Mouse (Mus musculus) gastrocnemius, postnatal 14 days (tissue): ENCODE data around the gene Cdh23. TPM values are rescaled to one million over a fixed set of nuclear protein-coding genes. Genes with fewer than 3 reads are reported as not detected.

Experiments used
- DNase-seq: peaks from one replicate; pipeline ENCODE4 v3.0.0; 2021; ENCODE audit warnings: mixed read lengths
- intact Hi-C: fragments of 180-260 bp; cut with DNase I; formaldehyde crosslinking; loops from one replicate; pipeline ENCODE4 v1.15.1; 2025; ENCODE audit warnings: low total_unique reads
- total RNA-seq, 2 experiments: library from RNA; stranded (reverse); gene quantifications; 2 replicates each; pipeline ENCODE4 v1.2.3; 2021

Gene Cdh23
- total RNA-seq, 2 experiments from 2014 or later = 2.4 to 4.4 TPM

DNA sequence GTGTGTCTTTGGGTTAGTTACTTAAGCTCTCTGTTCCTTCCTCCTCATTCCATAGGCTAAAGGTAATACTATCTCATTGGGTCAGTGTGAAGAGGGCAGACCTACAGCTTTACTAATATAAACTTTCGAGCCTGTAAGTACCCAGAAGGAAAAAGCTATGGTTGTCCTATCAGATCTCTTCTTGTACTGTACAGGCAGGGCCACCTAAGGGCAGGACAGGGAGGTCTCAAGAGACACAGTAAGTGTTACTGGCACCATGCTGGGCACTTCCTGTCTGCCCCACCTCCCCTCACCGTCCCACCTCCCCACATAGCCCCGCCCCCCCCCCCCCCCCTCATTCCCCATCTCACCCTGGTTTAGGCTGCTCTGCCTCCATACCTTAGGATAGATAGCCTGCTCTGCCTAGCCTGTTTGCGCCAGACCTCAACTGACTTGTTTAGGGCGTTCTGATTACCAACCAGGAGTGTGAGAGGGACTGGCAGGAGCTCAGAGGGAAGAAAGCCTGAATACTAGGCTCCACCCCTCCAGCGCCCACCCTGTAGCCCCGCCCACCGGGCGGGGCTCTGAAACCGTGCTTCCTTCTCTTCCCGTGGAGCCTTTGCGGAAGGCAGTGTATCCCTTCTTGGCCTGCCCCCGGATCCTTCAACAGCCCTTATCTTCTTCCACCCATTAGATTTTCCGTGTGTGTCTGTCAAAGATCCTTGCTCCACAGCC is 160.0 kb downstream of the Cdh23 start:
- intact Hi-C loops = no loop called here
- no peak for DNase-seq

DNA sequence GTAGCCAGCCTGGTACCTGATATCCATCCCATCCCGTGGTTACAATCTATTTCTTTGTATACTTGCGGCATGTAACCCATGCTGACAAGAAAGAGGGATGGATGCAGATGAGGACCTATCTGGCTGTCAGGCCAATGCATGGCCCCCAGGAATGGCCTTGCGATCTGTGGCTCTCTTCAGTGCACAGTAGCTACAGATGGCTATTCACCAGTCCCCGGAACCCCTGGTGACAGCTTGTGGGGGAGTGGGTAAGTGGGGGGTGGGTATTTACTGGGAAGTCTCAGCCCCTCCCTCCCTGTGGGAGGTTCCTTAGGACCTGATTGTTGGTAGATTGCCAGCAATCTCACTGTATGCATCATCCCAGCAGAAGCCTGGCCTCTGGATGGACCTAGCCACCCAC is 163.8 kb downstream of the Cdh23 start:
- DNase-seq = no peak
- intact Hi-C loops = loop anchor here (5.0 kb wide), 2 partner anchors 155 to 225 kb away; no protein-coding TSS in a partner anchor

DNA sequence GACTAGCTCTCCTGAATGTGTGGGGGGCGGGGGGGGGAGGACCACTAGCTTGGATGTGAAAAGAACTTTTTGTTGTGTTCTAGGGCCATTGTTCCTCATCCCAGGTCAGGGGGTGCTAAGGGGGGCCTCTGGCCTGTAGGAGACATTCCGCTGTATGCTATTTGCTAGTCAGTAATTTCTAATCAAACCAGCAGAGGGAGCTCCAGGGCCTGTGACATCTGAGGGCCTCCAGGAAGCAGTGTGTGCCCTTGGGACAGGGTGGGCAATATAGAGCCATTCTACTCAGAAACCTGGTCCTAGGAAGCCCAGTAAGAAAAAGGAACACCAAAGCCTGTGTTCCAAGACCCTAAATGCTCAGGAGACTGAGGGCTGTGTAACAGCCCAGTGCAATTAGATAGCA is 164.9 kb downstream of the Cdh23 start:
- intact Hi-C loops = loop anchor here (5.0 kb wide), 2 partner anchors 156 to 226 kb away; no protein-coding TSS in a partner anchor
- peak; percentile 36 for DNase-seq

DNA sequence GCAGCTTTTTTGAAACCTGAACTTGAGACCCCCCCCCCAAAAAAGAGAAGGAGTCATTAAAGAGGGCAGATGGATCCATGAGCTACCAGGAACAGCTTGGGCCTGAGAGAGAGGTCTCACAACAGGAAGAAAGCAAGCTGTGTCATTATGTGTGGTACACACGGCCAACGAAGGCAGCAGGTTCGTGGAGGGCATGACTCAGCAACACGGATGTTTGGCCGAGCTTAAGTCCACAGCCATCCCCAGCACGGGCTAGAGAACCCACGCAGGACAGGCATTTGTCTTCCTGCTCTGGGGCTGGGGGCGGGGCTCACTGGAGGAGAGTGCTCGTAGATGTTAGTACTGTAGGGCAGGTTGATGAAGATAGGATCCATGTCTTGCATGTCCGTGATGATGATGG is 165.7 kb downstream of the Cdh23 start:
- no peak for DNase-seq
- intact Hi-C loops = loop anchor here (5.0 kb wide), 2 partner anchors 157 to 227 kb away; no protein-coding TSS in a partner anchor

DNA sequence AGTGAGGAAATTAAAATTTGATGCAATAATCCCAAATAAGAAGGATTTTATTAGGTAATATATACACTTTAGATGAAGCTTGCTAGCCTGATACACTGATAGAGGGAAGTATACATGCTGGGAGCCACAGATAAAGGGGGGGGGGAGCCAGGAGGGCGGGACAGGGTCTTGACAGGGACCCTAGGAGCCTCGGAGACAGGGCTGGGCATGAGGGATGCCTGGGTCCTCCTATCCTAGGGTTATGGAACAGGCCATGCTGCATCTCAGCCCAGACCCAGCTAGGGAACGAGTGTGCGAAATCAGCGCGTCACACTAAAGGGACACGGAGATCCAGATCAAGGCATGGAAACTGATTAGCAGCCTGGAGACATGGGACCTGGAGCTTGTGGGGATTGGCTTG is 168.3 kb downstream of the Cdh23 start:
- no peak for DNase-seq
- intact Hi-C loops = no loop called here

DNA sequence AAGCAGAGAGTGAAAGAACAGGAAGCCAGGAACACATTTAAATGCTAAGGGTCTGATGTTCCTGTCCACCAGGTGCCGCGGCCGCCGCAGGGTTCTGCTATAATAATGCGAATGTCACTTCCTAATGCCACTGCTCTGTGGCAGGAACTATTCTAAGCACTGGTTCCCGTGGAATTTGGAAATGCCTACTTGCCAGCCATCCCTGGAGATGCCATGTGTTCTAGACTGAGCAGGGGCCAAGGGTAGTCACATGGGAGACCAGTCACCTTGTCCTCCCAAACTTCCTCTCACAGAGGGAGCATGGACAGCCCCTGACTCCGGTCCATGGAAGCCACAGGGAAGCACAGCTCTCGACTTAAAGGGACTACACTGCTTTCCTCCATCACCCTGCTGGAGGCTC is 171.2 kb downstream of the Cdh23 start:
- no peak for DNase-seq
- intact Hi-C loops = no loop called here

DNA sequence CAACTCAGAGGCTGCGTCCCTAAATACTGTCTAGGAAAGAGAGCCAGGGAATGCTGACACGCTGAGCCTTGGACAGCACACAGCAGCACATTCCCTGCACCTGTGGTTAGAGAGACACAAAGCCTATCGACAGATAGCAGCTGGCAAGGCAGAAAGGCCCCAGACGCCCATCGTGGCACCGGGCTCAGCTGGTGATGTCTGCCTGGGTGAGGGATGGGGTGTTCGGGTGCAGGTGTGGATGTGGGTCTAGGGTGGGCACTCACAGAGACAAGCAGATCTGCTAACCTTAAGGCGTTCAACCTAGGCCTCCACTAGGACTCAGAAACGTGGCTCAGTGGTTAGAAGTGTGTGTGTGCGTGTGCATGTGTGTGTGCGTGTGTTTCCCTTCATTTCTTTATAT is 180.0 kb downstream of the Cdh23 start:
- no peak for DNase-seq
- intact Hi-C loops = no loop called here

DNA sequence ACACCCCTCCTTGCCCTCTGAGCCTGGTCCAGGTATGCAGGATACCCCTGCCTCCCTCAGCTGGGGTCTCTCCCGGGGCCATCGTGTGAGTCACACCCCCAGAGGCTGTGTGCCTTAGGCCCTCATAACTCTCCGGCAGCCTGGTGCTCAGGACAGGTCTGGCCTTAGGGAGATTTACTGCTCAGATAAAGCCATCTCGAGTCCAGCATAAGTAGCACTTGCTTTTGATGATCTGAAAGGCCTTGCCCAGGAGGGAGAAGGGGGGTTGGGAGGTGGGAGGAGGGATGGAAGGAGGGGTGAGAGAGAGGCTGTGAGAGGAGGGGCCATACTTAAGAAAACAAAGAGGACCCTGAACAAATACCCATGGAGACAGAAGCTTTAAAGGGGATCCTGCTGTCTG is 197.8 kb downstream of the Cdh23 start:
- DNase-seq = no peak
- intact Hi-C loops = no loop called here

DNA sequence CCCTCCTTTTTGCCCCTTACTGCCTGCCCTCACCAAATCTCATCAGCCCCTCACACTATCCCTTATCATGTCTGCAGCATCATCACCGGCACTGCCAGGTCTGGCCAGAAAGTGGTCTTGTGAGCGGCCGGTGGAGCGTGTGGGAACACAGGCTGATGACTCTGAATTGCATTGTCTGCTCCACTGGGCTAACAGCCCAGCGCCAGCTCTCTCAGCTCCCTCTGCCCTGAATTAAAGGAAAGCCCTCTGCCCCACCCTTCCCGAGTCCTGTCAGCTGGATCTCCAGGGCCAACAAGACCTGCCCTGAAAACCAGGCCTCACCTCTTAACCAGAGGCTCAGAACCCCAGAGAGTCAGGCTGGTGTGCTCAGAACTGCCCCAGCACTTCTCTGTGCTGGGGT is 201.2 kb downstream of the Cdh23 start:
- intact Hi-C loops = no loop called here
- no peak for DNase-seq

DNA sequence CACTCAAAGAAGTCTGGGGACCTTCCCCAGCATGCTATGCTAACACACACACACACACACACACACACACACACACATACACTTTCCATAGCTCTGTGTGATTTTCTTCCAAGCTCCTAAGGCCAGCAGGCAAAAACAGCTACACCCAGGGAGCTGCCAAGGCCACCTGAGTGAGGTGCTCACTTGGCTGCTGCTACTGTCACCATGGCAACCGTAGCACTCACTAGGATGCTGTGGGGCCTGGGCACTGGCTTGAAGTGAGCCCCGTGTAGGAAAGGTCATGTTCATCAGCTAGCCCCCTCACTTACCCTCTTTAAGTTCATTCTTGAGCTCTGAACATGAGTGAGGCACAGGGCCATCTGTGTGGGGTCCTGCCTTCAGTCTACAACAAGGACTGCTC is 204.8 kb downstream of the Cdh23 start:
- intact Hi-C loops = no loop called here
- DNase-seq = no peak

DNA sequence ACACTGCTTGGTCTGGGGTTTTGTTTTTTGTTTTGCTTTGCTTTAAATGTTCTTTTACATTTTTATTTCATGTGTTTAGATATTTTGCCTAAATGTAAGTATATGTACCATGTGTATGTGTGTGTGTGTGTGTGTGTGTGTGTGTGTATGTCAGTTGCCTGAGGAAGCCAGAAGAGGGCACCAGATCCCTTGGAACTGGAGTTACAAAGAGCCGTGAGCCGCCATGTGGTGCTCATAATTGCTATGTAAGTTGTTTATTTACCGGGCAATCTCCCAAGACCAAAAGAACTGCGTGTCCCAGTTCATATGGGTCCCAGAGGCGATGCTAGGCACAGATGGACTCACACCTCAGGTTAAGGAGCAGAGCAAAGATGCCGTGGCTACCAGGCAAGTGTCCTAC is 214.9 kb downstream of the Cdh23 start:
- intact Hi-C loops = no loop called here
- no peak for DNase-seq

DNA sequence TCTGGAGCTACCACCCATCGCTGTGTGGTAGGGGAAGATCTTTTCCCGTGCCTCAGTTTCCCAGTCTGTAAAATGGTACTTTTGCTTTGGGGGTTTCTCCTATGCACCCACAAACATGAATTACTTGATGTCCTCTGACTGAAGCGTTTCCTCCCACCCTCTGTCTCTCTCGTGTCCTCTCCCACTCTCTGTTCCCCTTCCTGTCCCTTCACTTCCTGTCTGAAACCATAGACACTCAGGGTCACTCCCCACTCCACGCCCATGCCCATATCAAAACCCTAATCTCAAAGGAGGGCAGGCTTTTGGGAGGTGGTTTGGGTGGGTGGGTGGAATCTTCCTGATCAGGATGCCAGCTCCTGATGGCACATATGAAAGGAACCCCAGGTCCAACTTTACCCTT is 221.7 kb downstream of the Cdh23 start:
- no peak for DNase-seq
- intact Hi-C loops = no loop called here

DNA sequence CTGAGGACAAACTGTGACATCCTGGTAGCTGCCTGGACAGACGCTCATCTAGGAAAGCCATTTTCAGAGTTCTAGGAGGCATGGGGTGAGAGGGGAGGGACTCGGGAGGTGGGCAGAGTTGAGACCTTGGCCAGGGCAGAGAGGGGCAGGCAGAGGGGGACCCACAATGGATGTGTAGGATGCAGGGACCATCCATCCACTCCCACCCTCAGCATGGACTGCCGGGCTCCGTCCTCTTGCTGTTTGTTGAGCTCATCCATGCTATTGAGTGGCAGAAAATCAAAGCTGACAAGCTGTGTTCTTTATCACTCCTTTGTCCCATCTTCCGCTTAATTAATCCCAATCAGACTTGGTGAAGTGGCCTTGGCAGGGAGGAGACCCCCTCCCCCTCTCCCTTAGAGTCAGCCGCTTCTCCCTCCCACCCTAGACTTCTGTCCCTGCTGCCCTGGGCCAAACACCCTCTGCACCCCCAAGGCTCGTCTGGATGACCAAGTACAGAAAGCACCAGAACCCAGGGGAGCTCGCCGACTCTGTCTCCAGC is 222.4 kb downstream of the Cdh23 start:
- DNase-seq = no peak
- intact Hi-C loops = no loop called here

DNA sequence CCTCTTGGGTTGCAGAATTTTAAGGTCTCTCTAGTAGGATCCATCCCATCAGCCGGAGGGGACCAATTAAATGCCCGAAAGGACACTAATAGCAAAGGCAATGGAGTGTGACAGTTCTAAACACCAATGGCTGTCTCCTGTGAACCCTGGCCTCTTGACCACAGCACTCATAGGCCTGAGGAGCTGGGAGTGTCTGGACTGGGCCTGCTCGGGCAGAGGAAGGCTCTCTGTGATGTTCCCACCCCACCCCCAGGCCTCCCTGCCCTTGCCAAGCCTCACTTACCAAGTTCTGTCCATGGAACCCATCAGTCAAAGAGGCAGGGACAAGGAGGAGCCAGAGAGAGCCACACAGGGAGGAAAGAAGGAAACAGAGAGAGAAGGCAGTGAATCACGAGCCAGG is 228.5 kb downstream of the Cdh23 start:
- intact Hi-C loops = no loop called here
- DNase-seq = no peak

DNA sequence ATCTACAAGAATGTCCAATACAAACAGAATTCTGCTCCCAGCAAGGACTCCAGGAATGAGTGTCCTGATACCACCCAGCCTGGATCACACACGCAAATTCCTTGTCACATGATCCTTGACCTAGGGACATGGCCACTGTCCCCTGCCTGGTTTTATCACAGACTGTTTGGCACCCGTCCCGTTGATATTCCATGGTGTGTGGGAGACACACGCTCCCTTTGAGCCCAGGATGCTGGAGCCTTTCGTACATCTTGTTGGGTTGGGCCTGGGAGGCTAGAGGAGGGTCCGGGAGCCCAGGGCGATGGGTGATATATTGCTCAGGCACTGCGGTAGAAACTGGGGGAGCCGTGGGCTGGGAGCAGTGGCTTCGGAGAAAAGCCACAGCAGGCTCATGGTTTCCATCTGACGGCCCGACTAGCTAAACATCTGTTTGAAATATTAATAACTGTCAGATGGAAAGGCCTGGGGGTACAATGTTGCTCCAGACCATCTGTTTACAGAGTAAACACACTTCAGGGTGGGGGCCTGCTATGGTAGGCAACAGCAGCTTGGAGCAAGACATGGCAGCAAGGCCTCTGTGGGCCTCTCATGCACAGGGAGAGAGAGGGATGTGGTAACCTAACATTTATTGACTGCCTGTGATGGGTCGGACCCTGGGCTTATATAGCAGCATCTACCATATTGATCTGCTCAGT is 232.2 kb downstream of the Cdh23 start:
- intact Hi-C loops = no loop called here
- DNase-seq = no peak

DNA sequence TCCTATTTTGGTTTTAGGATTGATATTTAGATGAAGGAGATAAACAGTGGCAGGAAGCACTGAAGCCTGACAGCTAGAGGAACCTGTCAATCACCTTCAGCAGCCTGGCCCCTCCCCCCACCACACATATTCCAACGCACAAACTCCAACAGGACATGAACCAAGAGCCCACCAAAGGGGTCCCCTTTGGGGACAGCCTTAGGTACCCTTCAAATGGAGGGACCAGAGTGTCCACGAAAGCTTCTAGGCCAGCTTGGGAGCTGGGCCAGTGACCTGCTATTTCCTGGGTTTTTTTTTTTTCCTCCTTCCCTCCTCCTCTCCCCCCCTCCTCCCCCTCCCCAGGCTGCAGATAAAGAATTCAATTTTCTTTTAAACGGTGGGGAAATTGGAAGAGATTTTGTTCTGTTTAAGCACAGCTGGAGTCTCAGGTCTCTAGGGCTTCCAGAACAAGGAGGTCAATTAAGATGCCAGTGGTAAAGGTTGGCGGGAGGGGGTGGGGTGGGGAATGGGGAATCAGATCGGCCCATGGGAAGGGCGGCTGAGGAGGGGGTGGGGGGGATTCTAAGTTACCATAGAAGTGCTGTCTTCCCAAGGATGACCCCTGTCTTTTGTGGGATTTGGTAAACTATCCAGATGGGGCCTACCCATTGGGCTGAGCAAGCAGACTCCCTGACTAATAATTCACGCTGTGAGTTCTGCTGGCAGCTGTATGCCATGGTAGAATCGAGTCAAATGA is 239.5 kb downstream of the Cdh23 start:
- intact Hi-C loops = no loop called here
- no peak for DNase-seq

DNA sequence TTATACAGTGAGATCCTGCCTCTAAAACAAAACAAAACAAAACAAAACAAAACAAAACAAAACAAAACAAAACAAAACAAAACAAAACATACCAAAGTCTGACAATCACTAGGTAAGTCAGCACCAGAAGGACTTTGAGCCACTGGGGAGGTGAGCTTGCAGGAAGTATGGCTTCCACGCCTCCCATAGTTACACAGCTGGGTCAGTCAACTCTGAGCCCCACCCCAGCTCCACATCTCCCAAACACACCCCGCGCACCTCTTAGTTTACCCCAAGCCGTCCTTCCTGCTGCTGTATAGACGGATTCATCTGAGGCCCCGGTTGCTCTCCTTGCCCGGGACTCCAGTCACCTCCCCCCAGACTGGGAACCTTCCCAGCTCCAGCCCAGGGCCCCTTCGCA is 241.1 kb downstream of the Cdh23 start:
- DNase-seq = no peak
- intact Hi-C loops = no loop called here

DNA sequence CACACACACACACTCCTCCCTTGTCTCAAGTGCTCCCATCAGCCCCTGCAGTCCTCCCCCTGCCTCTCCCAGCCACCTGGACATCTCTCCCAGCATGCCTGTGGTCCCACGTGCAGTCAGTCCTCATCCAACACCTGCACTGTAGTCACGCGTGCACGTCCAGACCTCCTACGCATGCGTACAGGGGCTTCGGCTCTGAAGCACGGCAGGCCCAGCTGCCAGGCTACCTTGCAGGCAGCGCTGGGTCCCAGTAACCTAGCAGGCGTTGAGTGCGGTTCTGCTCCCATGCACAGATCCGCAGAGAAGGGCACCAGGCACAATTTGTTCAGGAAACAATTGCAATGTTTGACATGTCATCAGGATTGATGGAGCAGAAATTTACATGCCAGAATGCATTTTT is 249.1 kb downstream of the Cdh23 start:
- intact Hi-C loops = no loop called here
- DNase-seq = no peak

DNA sequence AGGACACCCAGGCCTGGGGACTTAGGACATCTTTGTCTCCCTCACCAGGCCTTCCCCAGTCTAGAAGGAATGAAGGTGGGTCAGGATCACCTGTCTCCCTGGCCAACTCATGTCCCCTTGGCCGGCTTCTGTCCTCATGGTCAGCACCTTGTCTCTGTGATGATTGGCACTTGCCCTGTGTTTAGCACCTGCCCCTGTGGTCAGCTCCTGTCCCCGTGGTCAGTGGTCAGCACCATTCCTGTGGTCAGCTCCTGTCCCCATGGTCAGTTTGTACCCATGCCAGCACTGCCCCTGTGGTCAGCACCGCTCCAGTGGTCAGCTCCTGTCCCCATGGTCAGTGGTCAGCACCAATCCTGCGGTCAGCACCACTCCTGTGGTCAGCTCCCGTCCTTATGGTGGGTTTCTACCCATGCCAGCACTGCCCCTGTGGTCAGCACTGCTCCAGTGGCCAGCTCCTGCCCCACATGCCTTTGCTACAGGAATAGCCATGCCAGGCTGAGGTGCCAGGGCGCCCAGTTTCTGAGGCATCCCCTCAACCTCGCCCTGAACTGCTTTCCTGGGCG is 251.2 kb downstream of the Cdh23 start:
- peak; percentile 52 for DNase-seq
- intact Hi-C loops = no loop called here

DNA sequence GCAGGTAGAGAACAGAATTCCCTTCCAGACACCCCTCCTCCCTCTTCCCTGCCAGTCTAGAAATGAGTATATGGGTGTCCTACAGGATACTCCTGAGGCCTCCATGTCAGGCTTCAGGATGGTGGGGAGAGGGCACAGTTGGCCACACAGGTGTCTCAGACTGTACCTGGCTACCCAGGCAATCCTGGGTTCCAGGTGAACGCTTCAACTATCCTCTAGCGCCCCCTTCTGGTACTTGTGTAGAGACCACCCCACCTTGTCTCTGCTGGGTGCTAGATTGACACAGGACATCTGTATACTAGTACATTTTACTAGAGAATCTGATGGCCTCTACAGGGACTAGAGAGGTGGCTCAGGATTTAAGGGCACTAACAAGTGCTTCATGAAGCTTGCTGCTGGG is 253.2 kb downstream of the Cdh23 start:
- DNase-seq = no peak
- intact Hi-C loops = no loop called here
